Mouse (Mus musculus) inflammation-experienced regulatory T-cells, adult 6 months (primary cell): Measurements from ENCODE around the gene Ahsa1. TPM values are rescaled to one million over a fixed set of nuclear protein-coding genes. Genes with fewer than 3 reads are reported as not detected.
"Not testable (repeated sequence)": the region's sequence is repeated elsewhere in the genome, so short reads cannot be mapped to it uniquely, and the experiment has no call there.

ENCODE experiments used
- ATAC-seq: one replicate; pipeline ENCODE4 v1.8.0; 2017
- polyA plus RNA-seq, 3 experiments: library from polyadenylated mRNA; unstranded; fragments of 100-300 nt; shearing (Covaris generic); gene quantifications; one replicate each; pipeline ENCODE4 v1.2.1; 2017

The Ahsa1 gene
- 100 to 1,000 TPM; 117 to 133 (median 126) TPM for polyA plus RNA-seq

DNA sequence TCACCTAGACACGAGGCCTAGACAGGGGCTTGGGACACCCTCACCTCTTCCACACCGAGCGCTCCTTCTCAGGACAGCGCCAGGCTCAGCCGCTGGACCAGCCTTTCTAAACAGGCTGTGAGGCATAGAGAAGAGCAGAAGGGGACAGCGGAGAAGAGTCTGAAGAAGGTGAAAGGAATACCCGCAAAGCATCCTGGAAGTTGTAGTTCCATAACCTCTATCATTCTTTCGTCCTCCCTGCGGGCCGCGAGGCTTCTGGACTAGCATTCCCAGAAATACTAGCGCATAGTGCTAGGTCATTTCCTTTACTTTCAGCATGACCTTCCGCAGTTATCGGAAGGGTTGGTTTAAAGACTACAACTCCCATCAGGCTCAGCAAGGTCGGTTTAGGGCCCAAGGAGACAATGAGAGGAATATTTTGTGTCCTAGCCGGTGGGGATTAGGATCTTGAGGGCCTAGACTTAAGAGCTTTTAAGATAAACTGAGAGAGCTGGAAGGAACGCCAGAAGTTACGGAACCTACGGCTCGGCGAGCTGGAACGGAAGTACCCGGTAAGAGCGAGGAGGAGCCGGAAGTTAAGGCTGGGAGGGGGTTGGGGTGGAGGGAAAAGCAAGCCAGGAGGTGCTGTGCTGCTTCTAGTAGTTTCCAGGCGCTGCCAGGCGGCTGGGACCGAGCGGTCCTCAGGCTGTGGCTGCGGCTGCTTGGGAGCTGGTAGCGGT, at the start of gene Ahsa1, which contains the start of gene Vipas39:
Gene Ahsa1, plus strand, starts transcription at position 372 of the 719 bp plus-strand sequence.
Gene Vipas39, minus strand, starts transcription at position 149 of the 719 bp plus-strand sequence.
- peak; percentile 96 for ATAC-seq

DNA sequence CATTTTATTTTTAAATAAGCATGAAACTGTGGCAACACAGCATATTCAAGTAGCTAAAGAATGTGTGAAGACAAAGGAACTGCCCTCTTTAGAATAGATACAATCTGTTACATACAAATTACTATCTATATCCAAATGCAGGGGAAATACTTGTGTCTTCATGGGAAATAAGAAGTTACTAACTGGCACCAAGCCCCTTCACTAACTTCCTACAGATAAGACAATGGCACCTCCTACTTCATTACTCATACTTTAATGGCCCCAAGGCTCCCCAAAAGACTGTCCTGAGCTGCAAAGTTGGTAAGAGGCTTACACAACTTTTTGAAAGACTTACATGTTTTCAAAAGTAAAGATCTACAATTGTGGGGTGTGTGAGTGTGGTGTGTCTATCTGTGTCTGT, 48.7 kb upstream of the Ahsa1 start:
- ATAC-seq, result no peak

GRCm38 (mm10) chr12:87219362-87219761, 46.9 kb upstream of the Ahsa1 start:
- ATAC-seq, result no peak

GRCm38 (mm10) chr12:87224950-87225349, 41.3 kb upstream of the Ahsa1 start:
- no peak for ATAC-seq

GRCm38 (mm10) chr12:87226801-87227200, 39.5 kb upstream of the Ahsa1 start:
- ATAC-seq, result no peak

GRCm38 (mm10) chr12:87229633-87230032, 36.6 kb upstream of the Ahsa1 start:
- ATAC-seq, result no peak

GRCm38 (mm10) chr12:87230379-87230895, 35.8 kb upstream of the Ahsa1 start:
- ATAC-seq, result no peak

DNA sequence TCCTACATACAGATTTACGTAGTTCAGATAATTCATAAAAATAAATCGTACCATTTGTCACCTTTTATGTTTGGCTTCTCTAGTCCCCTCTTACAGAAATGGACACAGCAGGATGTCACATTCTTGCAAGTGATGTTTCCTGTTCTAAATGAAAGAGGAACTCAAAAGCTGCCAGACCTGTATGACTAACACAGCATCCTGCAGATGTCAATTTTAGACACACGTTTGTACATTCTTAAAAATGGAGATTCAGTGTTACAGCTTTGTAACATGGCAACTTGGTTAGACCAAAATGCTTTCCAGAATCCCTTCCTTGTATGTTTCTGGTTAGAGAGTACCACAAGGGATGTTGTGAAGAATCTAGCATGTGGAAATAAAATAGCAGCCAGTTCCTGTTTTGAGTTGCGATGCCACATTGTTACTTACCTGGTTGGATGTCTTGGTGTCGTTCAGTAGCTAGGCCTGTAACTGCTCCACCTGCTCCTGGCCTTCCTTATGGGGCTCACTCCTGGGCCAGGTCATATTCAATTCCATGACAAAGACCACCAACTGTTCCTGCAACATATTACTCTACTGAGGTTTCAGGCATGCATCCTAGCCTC, 29.3 kb upstream of the Ahsa1 start:
- ATAC-seq, result peak; percentile 64

GRCm38 (mm10) chr12:87238632-87239031, 27.6 kb upstream of the Ahsa1 start, which contains the start of gene Noxred1:
TSS of gene Noxred1 (minus strand) at chr12:87238732.
- no peak for ATAC-seq

DNA sequence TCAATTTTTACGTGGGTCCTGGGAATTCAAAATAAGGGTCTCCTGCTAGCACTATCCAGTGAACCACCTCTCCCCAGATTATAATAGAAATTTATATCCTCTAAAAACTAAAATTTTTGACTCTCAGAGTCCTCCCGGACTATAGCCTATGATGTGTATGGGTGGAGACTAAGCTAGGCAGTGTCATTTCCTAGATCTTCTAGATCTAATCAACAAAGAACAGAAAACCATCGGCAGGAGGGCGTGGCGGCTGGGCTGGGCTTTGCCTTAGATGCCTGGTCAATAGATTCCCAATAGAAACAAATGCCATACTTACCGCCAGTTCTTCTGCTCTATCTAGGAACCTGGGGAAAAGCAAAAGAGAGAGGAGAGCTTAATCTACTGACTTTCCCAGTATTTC, 16.1 kb upstream of the Ahsa1 start:
- no peak for ATAC-seq

GRCm38 (mm10) chr12:87253878-87254277, 12.4 kb upstream of the Ahsa1 start:
- no peak for ATAC-seq

- ATAC-seq, result no peak
Observed at GRCm38 (mm10) chr12:87256629-87257028, 9.7 kb upstream of the Ahsa1 start.

DNA sequence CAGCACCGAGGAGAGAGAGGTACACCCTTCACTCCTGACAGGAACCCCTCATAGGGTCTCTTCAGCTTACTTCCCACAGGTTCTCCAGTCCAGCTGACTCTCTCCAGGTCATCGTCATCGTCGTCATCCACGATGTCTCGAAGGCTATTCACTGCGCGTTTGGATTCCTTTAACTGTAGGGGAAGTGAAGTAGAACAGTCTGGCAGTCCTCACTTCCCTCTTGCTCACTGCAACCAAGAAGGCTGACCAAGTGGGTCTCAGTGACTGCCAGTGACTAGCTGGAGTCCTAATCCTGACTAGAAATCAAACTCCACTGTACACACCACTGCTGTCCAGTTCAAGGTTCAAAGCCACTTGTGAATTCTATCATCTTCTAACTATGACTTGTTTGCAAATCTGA, 5.7 kb upstream of the Ahsa1 start:
- ATAC-seq, result no peak

- no peak for ATAC-seq
Observed at GRCm38 (mm10) chr12:87265444-87265843, 835 bp upstream of the Ahsa1 start.

GRCm38 (mm10) chr12:87266827-87267603, 736 bp downstream of the Ahsa1 start:
- ATAC-seq, result peak; percentile 2

DNA sequence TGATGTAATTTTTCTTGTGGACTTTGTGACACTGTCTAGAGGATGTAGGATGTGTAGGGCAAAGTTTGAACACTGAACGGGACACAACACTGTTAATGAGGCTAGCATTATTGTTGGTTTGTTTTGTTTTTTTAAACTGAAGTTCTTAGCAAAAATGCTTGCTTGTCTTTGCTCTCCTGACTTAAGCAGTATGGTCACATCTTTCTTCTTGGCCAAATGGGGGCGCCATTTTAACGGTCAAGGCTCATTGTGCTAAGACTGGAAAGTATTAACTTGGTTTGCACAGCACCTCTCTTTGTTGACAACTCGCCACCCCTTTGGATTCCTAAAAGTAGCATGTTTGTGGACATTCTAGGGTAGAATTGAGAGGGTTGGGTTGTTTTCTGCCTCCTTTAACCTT, 1.4 kb downstream of the Ahsa1 start:
- ATAC-seq, result no peak

DNA sequence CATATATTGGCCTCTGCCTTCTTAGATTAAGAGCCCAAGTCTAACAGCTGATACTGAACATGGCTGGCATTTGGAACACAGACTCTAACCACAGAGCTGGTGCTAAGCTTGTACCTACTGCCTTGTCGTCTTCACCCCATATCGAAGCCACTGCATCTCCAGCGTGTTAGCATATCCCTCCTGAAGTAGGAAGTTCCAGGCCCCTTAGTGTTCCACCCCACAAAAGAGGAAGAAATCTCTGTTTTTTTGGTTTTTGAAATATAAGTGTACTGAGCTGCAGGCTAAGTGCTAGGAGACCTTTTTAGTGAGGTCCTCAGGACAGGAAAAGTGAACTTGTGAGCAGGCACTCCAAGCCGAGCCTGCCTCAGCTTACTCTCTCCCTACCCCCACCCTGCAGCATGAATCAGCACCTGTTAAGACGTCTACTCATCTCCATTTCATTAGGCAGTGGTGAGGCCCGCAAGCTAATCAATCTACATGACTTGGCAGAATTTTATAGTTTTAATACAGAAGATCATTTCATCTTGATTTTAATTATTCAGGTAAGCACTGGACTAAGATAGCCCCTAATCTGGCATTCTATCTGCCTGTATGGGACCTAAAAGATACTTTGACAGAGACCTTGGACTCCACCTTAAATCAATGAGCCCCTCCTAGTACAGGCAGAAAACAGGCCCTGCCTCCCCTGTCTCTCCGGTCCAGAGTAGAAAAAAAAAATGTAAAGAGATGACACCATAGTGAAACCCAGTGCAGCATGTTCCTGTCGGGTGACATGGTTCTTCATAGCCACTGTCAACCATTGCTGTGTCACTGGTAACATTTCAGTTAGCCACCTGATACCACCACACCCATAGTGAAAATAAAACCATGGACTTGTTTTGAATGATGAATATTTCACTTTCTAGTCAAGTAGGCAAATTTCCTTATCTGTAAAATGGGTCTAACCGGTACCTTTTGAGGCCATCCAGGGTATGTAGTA, 8.9 kb downstream of the Ahsa1 start:
- no peak for ATAC-seq

DNA sequence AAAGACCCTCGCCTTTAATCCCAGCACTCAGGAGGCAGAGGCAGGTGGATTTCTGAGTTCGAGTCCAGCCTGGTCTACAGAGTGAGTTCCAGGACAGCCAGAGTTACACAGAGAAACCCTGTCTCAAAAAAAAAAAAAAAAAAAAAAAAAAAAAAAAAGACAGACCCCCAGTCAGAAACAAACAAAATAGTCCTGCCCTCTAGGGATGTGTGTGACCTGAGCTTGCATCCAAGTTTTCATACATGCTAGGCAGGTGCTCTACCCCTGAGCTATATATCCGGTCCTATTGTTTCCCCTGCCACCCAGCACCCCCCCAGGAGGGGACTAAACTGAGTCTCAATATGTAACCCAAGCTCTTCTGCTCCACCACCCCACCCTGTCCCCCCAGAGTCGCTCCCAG, 11.0 kb downstream of the Ahsa1 start:
- ATAC-seq, result not testable (repeated sequence)

GRCm38 (mm10) chr12:87278118-87278730, 11.9 kb downstream of the Ahsa1 start:
- ATAC-seq, result no peak

GRCm38 (mm10) chr12:87279350-87279749, 13.1 kb downstream of the Ahsa1 start:
- no peak for ATAC-seq

DNA sequence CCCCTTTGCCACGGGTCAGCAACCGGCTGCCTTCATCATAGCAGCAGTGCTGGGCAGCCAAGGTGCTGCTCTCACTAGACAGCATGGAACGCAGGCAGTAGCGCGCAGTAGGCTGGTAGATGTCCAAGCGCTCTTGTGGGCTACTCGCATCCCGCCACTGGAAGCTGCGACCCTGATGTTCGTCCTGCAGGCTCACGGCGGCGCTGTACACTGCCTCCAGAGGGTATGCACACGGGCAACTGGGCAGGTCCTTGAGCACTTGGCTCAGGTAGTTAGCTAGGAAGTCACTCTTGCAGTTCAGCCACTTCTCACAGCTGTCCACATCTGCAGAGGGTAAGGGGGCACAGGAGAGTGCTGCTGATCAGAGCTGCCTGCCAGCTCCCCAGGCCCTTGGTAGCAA, 13.6 kb downstream of the Ahsa1 start:
- no peak for ATAC-seq
